Mouse (Mus musculus) spleen, postnatal 36 days (tissue): ENCODE measurements around the gene Nisch.

Experiments
- DNase-seq, 2 experiments: peaks; one replicate each; pipeline ENCODE4 v3.0.0; 2022; ENCODE audit warnings: low spot score in 2 of 2, mixed read lengths in 1 of 2

Nisch gene

GRCm38 (mm10) chr14:31161638-31162037 is 55.1 kb downstream of the Nisch start:
- DNase-seq: no peak

GRCm38 (mm10) chr14:31161191-31161590 is 55.6 kb downstream of the Nisch start:
- no peak for DNase-seq

GRCm38 (mm10) chr14:31160196-31161150 is 56.3 kb downstream of the Nisch start:
- DNase-seq: no peak

GRCm38 (mm10) chr14:31145694-31146093 is 71.1 kb downstream of the Nisch start:
- DNase-seq: no peak

GRCm38 (mm10) chr14:31141011-31141410 is 75.7 kb downstream of the Nisch start:
- no peak for DNase-seq

DNA sequence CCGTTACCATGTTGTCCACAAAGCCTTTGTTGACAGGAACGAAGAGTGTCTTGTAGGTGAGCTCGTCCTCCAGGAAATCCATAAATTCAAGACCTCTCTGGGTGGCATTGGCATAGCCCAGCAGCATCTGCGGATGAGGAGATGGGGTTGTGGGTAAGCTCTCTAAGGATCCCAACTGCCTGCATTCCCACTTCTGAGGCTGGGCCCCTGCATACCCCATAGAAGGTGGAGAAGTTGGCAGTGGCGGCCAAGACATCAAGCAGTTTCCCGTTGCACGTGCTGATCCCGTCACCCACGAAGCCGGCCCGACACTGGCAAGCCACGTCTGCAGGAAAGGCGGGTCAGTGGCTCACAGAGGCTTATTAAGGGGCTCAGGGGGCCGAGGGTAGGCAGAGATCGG is 76.6 kb downstream of the Nisch start:
- DNase-seq: no peak

DNA sequence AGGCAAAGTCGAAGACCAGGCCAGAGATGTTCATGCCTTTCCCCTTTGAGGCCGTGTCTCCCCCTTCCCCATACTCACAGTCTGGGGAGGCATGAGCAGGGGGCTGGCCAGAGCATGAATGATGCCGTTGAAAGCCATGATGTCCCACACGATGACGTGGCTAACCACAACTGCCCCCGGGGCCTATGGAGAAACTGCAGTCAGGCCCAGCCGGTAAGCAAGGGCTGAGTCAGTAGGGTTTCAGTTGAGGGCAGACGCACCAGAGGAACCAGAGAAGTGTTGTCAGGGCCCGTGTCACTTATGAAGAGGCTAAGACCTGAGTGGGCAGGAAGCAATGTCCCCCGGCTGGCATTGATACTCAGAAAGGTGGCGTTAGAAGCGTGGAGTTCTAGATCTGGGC is 77.1 kb downstream of the Nisch start:
- no peak for DNase-seq

- no peak for DNase-seq
Observed at GRCm38 (mm10) chr14:31138897-31139429, 77.8 kb downstream of the Nisch start.

DNA sequence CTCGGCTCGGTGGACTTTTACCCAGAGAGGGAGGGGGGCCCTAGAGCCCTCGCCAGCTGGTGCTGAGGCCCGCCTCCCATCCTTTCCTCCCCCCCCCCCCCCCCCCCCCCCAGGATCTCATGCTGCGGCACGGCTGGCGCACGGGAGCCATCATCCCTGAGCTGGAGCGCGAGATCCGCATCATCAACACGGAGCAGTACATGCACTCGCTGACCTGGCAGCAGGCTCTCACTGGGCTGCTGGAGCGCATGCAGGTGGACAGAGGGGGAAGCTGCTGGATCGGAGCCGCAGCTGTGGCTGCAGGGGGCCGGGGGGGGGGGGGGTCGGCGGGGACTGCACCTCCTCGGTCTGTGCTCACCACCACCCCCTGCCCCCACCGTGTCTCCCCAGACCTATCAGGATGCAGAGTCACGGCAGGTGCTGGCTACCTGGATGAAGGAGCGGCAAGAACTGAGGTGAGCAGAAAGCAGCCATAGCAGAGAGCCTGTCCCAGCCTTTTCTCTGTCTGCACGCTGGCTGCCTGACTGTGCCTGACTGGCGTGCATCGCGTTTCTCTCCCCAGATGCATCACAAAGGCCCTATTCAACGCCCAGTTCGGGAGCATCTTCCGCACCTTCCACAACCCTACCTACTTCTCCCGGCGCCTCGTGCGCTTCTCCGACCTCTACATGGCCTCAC is 78.4 kb downstream of the Nisch start:
- DNase-seq: no peak

- no peak for DNase-seq
Observed at GRCm38 (mm10) chr14:31137791-31138190, 79.0 kb downstream of the Nisch start.

GRCm38 (mm10) chr14:31137281-31137595 is 79.5 kb downstream of the Nisch start:
- no peak for DNase-seq

- DNase-seq: no peak
Observed at GRCm38 (mm10) chr14:31136411-31137280, 80.1 kb downstream of the Nisch start.

DNA sequence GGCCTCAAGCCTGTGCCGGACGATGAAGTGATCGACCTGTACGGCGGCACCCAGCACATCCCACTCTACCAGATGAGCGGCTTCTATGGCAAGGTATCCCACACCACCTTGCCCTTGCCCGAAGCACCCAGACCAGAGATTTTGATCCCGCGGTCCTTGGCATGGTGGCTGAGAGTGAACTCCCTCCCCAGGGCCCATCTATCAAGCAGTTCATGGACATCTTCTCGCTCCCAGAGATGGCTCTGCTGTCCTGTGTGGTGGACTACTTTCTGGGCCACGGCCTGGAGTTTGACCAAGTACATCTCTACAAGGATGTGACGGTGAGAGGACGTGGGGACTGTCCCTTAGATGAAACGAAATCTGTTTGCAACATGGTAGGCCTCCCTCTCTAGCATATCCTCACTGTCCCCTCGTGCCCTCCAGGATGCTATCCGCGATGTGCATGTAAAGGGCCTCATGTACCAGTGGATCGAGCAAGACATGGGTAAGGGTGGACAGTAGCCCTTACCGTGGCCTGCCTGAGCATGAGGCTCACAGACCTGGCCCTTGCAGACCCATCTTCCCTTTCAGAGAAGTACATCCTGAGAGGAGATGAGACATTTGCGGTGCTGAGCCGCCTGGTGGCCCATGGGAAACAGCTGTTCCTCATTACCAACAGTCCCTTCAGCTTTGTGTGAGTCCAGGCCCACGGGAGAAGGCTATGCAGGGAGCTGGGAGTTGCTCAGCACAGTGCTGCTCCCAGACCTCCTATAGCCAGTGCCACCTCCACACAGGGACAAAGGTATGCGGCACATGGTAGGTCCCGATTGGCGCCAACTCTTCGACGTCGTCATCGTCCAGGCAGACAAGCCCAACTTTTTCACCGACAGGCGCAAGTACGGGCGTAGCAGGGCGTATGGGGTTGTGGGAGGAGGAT is 81.0 kb downstream of the Nisch start:
- no peak for DNase-seq

GRCm38 (mm10) chr14:31134015-31135000 is 82.4 kb downstream of the Nisch start:
- no peak for DNase-seq

- DNase-seq: no peak
Observed at GRCm38 (mm10) chr14:31133023-31133665, 83.6 kb downstream of the Nisch start.

DNA sequence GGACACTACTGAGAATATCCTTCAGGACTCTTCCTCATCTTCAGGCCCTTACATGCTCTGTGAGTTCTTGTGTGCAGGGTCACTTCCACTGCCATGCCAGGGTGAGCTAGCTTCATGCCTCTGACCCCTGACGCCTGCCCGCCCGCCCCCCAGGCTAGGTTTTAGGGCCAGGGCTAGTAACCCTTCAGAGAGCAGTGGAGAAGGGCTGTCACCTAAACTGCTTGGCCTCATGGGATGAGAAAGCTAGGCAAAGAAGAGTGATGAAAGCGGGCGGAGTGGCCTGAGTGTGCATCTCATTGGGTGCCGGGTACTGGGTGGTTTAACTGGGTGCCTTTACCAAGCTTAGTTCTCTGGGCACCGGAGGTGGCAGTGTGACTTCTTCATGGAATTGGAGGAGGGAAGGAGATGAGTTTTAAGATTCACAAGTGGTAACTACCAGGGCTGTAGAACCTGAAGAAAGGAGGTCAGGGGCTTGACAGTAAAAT is 84.2 kb downstream of the Nisch start:
- DNase-seq: no peak

- DNase-seq: no peak
Observed at GRCm38 (mm10) chr14:31132031-31132430, 84.7 kb downstream of the Nisch start.

DNA sequence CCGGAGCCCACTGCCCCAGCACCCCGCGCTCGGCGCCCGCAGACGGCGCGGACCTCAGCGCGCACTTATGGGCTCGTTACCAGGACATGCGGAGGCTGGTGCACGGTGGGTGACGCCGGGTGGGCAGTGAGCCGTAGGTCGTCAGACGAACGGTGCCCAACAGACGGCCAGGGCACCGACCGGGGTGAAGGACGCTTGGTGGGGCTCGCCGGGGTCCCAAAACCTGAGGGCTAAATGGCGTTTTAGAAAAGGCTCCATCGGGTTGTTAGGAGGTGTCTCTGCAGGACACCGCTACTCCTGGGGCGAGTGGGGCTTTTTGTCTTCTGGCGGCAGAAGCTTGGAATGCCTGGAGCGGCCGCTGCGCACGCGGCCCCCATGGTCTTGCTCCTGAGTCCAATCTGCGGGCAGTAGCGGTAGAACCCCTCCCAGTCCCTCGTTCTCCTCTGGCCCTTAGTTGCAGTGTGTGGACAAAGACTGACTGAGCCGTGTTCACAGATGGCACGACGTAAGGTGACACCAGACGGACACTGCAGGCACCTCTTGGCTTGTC is 85.4 kb downstream of the Nisch start:
- DNase-seq: no peak
